Mouse (Mus musculus) thymus, adult 2 months (tissue): ENCODE measurements at regions not wholly inside any gene's neighbourhood (a gene's known extent, or its start where the extent isn't known, plus 50 kb on each side); places are given as distances from the start of the nearest gene placed in this dataset.

Source experiments
- DNase-seq: peaks from one replicate; pipeline ENCODE4 v3.0.0; 2021
- H3K27ac ChIP-seq: fragments of 200-500 bp; 2 replicates; pipeline ENCODE4 v1.5.1; 2012; ENCODE audit warnings: low read length, control low read depth; ENCODE audit not compliant: control insufficient read depth, insufficient read depth
- H3K27me3 ChIP-seq: fragments of 200-500 bp; 2 replicates; pipeline ENCODE4 v1.6.1; 2012; ENCODE audit warnings: mild to moderate bottlenecking, low read length, moderate library complexity, mixed read lengths; ENCODE audit not compliant: control insufficient read depth, insufficient read depth
- H3K36me3 ChIP-seq: fragments of 200-500 bp; 2 replicates; pipeline ENCODE4 v1.6.1; 2012; ENCODE audit warnings: mild to moderate bottlenecking, low read length, moderate library complexity; ENCODE audit not compliant: control insufficient read depth, insufficient read depth
- H3K4me1 ChIP-seq: fragments of 200-500 bp; replicated peaks from 2 replicates; pipeline ENCODE4 v1.6.1; 2012; ENCODE audit warnings: low read length; ENCODE audit not compliant: control insufficient read depth, insufficient read depth
- H3K4me3 ChIP-seq: fragments of 200-500 bp; 2 replicates; pipeline ENCODE4 v1.5.1; 2012; ENCODE audit warnings: mild to moderate bottlenecking, low read length, control low read depth, moderate library complexity; ENCODE audit not compliant: control insufficient read depth, insufficient read depth
- CTCF ChIP-seq: fragments of 200-500 bp; IDR thresholded peaks from 2 replicates; pipeline ENCODE4 v1.5.1; 2012; ENCODE audit warnings: mild to moderate bottlenecking, control low read depth, low read length, moderate library complexity, borderline replicate concordance; ENCODE audit not compliant: control insufficient read depth, poor library complexity, insufficient read depth; ENCODE audit errors: extremely low read depth
- POLR2A ChIP-seq: fragments of 200-500 bp; IDR thresholded peaks from 2 replicates; pipeline ENCODE4 v1.6.1; 2012; ENCODE audit warnings: mild to moderate bottlenecking, low read length, control low read depth, moderate library complexity; ENCODE audit not compliant: control insufficient read depth, poor library complexity, insufficient read depth; ENCODE audit errors: extremely low read depth
- WGBS: fragments of 180-500 bp; shearing (Covaris S2); methylation state at CpG from one replicate; pipeline ENCODE4 v1.1.7; 2018; 5-methylcytosine and 5-hydroxymethylcytosine counted together

- Histone ChIP-seq H3K27ac (no peak overlapping the region), H3K4me1 (no peaks in the 10 kb centered on the region), H3K4me3 (no peak overlapping the region), H3K36me3 (no peaks in the 10 kb centered on the region), H3K27me3 (no peaks in the 10 kb centered on the region)
- DNase-seq: no peak
- 84% methylated on average over 10 of the region's 10 CpGs for WGBS
- TF ChIP-seq CTCF (no peak), POLR2A (no peak)
Measured at GRCm38 (mm10) chr6:89236892-89237646, 125.4 kb downstream of the Plxna1 start.

GRCm38 (mm10) chr6:89238871-89239270 is 123.5 kb downstream of the Plxna1 start:
- Histone ChIP-seq H3K27ac (no peak overlapping the region), H3K27me3 (no peaks in the 10 kb centered on the region), H3K36me3 (no peaks in the 10 kb centered on the region), H3K4me3 (no peak overlapping the region), H3K4me1 (no peaks in the 10 kb centered on the region)
- no peak for DNase-seq
- 86% methylated on average over 14 of the region's 14 CpGs for WGBS
- TF ChIP-seq CTCF (no peak), POLR2A (no peak)

DNA sequence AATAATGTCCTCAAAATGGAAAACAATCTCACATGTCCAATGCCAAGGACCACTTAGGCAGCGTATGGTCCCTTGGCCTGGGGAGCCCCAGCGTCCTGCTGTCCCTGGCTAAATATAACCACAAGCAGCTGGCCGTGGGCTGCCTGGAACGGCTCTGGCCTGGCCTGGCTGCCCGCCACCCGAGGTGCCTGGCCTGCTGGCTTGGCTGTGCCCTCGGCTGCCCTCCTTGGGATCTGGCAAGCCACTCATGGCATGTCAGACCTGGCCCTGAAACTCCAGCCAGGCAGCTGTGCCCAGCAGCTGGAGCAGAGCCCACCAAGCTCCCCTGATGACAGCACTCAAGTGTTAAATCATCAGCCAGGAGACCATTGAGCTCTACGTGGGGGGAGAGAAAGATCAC is 122.9 kb downstream of the Plxna1 start:
- TF ChIP-seq CTCF: no peak
- TF ChIP-seq POLR2A: no peak
- DNase-seq: no peak
- Histone ChIP-seq H3K27me3 (no peaks in the 10 kb centered on the region), H3K4me3 (no peak overlapping the region), H3K4me1 (no peaks in the 10 kb centered on the region), H3K27ac (no peak overlapping the region), H3K36me3 (no peaks in the 10 kb centered on the region)
- 63% methylated on average over 8 of the region's 8 CpGs for whole genome bisulfite sequencing

GRCm38 (mm10) chr6:89240168-89240705 is 122.2 kb downstream of the Plxna1 start:
- DNase-seq: no peak
- Histone ChIP-seq H3K36me3 (no peaks in the 10 kb centered on the region), H3K27me3 (no peaks in the 10 kb centered on the region), H3K27ac (no peak overlapping the region), H3K4me1 (no peaks in the 10 kb centered on the region), H3K4me3 (no peak overlapping the region)
- TF ChIP-seq CTCF (no peak), POLR2A (no peak)
- WGBS: 18% methylated on average over 4 of the region's 4 CpGs

DNA sequence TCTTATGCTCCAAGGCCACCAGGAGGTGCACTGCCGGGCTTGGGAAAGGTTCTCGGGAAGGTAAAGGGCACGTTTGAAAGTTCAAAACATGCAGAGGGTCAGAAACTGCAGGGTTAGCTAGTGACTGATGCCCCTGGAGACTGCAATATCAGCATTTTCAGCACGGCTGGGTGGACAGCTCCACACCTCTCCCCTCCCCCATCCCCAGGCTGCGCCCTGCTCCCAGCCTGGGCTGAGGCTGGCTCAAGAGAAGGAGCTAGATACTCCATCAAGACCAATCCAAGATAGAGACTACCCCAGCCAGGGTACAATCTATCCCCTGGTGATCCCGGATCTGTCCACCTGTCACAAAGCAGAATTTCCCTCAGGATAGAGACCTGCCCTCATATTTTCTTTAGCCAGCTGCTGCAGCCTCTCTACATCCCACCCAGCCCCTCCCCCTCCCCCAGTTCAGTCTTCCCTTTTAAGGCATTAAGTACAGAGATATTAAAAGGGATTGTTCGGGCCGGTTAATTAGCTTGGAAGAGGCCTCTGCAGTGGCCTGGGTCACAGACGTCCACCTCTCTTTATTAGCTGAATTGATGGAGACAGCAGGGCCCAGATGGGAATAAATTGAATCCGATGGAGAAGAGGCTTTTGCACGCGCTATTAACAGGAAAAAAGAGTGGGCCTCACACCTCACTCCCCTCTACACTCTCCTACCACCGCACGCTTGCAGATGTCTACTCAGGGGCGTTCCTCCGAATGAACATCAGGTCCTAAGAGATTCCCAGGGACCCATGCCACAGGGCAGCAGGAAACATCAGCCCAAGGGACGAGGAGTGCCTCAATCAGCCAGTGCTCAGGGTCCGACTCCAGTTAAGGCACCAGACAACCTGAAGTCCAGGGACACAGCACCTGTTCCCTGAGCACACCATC is 119.8 kb downstream of the Plxna1 start:
- no peaks in the 10 kb centered on the region for H3K4me1 ChIP-seq
- no peaks in the 10 kb centered on the region for H3K27me3 ChIP-seq
- 41% methylated on average over 18 of the region's 18 CpGs for WGBS
- no peak for TF ChIP-seq POLR2A
- TF ChIP-seq CTCF: no peak
- no peaks in the 10 kb centered on the region for H3K36me3 ChIP-seq
- no peak for DNase-seq
- H3K27ac ChIP-seq: no peak overlapping the region
- no peak overlapping the region for H3K4me3 ChIP-seq

DNA sequence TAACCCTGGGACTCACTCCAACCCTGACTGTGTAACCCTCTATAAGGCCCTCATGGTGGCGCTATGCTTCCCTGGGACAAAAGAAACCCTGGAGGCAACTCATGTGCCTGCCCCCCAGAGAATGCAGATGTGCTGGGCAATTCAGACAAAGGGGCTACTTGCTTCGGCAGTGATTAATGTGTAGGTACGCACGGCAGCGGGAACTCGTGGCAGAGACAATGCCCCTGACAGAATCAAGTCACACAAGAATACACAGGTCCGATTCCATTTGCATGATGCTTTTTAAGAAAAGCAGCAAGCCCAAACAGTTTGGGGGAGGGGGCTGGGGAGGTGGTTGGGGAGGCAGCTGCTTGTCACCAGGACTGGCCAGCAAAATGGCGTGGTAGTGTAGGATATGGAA is 116.9 kb downstream of the Plxna1 start:
- H3K36me3 ChIP-seq: no peaks in the 10 kb centered on the region
- no peak for DNase-seq
- no peaks in the 10 kb centered on the region for H3K27me3 ChIP-seq
- TF ChIP-seq POLR2A (no peak), CTCF (no peak)
- WGBS: 76% methylated on average over 8 of the region's 8 CpGs
- no peaks in the 10 kb centered on the region for H3K4me1 ChIP-seq
- no peak overlapping the region for H3K27ac ChIP-seq
- H3K4me3 ChIP-seq: no peak overlapping the region
